Mouse (Mus musculus) erythroblast, embryonic 14.5 days (primary cell): Measurements from ENCODE around the gene Cyba.

Experiments
- GATA1 ChIP-seq: IDR thresholded peaks from 2 replicates; pipeline ENCODE4 v1.6.1; 2012; ENCODE audit warnings: low read length, inconsistent platforms, mixed read lengths
- TAL1 ChIP-seq: IDR thresholded peaks from 3 replicates; pipeline ENCODE4 v1.6.1; 2012; ENCODE audit warnings: low read length, inconsistent platforms, mixed read lengths

DNA sequence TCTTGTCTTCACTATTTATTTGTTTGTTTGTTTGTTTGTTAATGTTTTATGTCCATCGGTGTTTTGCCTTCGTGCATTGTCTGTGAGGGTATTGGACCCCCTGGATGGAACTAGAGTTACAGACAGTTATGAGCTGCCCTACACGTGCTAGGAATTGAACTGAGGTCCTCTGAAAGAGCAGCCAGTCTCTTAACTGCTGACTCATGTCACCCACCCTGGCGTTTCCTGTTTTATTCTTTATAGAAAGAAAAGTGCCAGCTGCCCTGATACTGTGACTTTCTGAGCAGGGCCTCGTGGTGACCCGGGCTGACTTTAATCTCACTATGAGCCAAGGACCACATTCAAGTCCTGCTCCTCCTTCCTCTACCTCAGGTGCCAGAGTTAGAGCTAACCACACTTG is 17.2 kb downstream of the Cyba start:
- TF ChIP-seq GATA1 (no peak), TAL1 (no peak)
